Mouse (Mus musculus) cerebellum, postnatal 4 days (tissue): ENCODE data around the gene Fkbp1a.

ENCODE experiments used
- DNase-seq, 2 experiments: peaks; one replicate each; pipeline ENCODE4 v3.0.0; 2022; ENCODE audit warnings: low spot score in 2 of 2, mixed read lengths in 1 of 2

Gene Fkbp1a

GRCm38 (mm10) chr2:151608435-151608834, 66.2 kb downstream of the Fkbp1a start:
- no peak for DNase-seq

- peak in 1 of 2 experiments; percentile 23 for DNase-seq
Measured at GRCm38 (mm10) chr2:151609974-151610373, 67.7 kb downstream of the Fkbp1a start.
